Mouse (Mus musculus) testis, adult 2 months (tissue): ENCODE measurements around the gene Dpp6.

Experiments used
- CTCF ChIP-seq: fragments of 200-500 bp; IDR thresholded peaks from 2 replicates; pipeline ENCODE4 v1.5.1; 2012; ENCODE audit warnings: low read depth, mild to moderate bottlenecking, inconsistent platforms, low read length, moderate library complexity; ENCODE audit not compliant: control insufficient read depth, insufficient read depth, insufficient replicate concordance
- POLR2A ChIP-seq: fragments of 200-500 bp; IDR thresholded peaks from 2 replicates; pipeline ENCODE4 v1.6.1; 2012; ENCODE audit warnings: low read depth, mild to moderate bottlenecking, inconsistent platforms, low read length, moderate library complexity; ENCODE audit not compliant: control insufficient read depth

GRCm38 (mm10) chr5:27656101-27656500, 839.1 kb downstream of the Dpp6 start:
- TF ChIP-seq POLR2A (no peak), CTCF (no peak)
